Mouse (Mus musculus) brown adipose tissue, adult 24 weeks (tissue): ENCODE results near the gene Cenph. TPM values are rescaled to one million over a fixed set of nuclear protein-coding genes. Genes with fewer than 3 reads are reported as not detected.
A peak's percentile ranks its signal among the peaks of the same experiment; 100 is the strongest.
"Not testable (repeated sequence)": the region's sequence is repeated elsewhere in the genome, so short reads cannot be mapped to it uniquely, and the experiment has no call there.

Experiments used
- H3K27ac ChIP-seq: fragments of 200-500 bp; replicated peaks from 2 replicates; pipeline ENCODE4 v1.5.1; 2012; ENCODE audit warnings: low read depth, mild to moderate bottlenecking, low read length
- H3K4me1 ChIP-seq: fragments of 200-500 bp; 2 replicates; pipeline ENCODE4 v1.6.1; 2012; ENCODE audit warnings: low read length, mixed read lengths; ENCODE audit not compliant: control insufficient read depth, insufficient read depth, insufficient read length
- H3K4me3 ChIP-seq: fragments of 200-500 bp; 2 replicates; pipeline ENCODE4 v1.5.1; 2012; ENCODE audit warnings: low read depth, mild to moderate bottlenecking, low read length, moderate library complexity; ENCODE audit not compliant: insufficient read depth
- polyA plus RNA-seq: library from polyadenylated mRNA; stranded (reverse); fragments of >200 nt; gene quantifications from 2 replicates; pipeline ENCODE4 v1.2.4, GENCODE M21; 2012; ENCODE audit not compliant: missing spikeins, insufficient read depth, insufficient read length

The Cenph gene
- polyA plus RNA-seq, 1 experiment, result not detected

- H3K4me1 ChIP-seq, result no peaks in the 10 kb centered on the region; the same call in 1 of the 2 replicates
- no peak overlapping the region for H3K4me3 ChIP-seq
- H3K27ac ChIP-seq, result no peak overlapping the region
Measured at GRCm38 (mm10) chr13:100774704-100775103, 995 bp downstream of the Cenph start.

- H3K4me3 ChIP-seq, result no peak overlapping the region
- H3K27ac ChIP-seq, result no peak overlapping the region
- H3K4me1 ChIP-seq, result no peaks in the 10 kb centered on the region
Measured at GRCm38 (mm10) chr13:100755329-100755728, 20.4 kb downstream of the Cenph start.

- H3K4me3 ChIP-seq, result no peak overlapping the region
Measured at GRCm38 (mm10) chr13:100754186-100754585, 21.5 kb downstream of the Cenph start.

GRCm38 (mm10) chr13:100753011-100753410 lies 22.7 kb downstream of the Cenph start:
- H3K4me3 ChIP-seq, result no peak overlapping the region
- H3K27ac ChIP-seq, result no peak overlapping the region
- H3K4me1 ChIP-seq, result no peaks in the 10 kb centered on the region

More at GRCm38 (mm10) chr13:100754186-100754585, 21.5 kb downstream of the Cenph start:
- Histone ChIP-seq H3K4me1 (no peaks in the 10 kb centered on the region), H3K27ac (no peak overlapping the region)

- Histone ChIP-seq H3K4me3 (no peak overlapping the region), H3K27ac (no peak overlapping the region), H3K4me1 (no peaks in the 10 kb centered on the region)
Measured at GRCm38 (mm10) chr13:100752529-100752928, 23.2 kb downstream of the Cenph start.

GRCm38 (mm10) chr13:100751402-100751801 lies 24.3 kb downstream of the Cenph start:
- Histone ChIP-seq H3K4me3 (no peak overlapping the region), H3K4me1 (no peaks in the 10 kb centered on the region), H3K27ac (no peak overlapping the region)

GRCm38 (mm10) chr13:100750799-100751198 lies 24.9 kb downstream of the Cenph start:
- H3K4me1 ChIP-seq, result no peaks in the 10 kb centered on the region
- H3K4me3 ChIP-seq, result no peak overlapping the region
- no peak overlapping the region; the same call in 1 of the 2 replicates for H3K27ac ChIP-seq

GRCm38 (mm10) chr13:100748638-100749037 lies 27.1 kb downstream of the Cenph start:
- H3K27ac ChIP-seq, result peak overlapping the region; percentile 84
- H3K4me1 ChIP-seq, result peaks cover 4% of the 10 kb centered on the region; the same call in 1 of the 2 replicates
- H3K4me3 ChIP-seq, result no peak overlapping the region

GRCm38 (mm10) chr13:100746090-100746489 lies 29.6 kb downstream of the Cenph start:
- Histone ChIP-seq H3K4me3 (no peak overlapping the region), H3K4me1 (peaks cover 4% of the 10 kb centered on the region; the same call in 1 of the 2 replicates), H3K27ac (no peak overlapping the region)

- peak within 1 kb of the TSS; percentile 94 for H3K4me3 ChIP-seq
- peaks cover 4% of the 10 kb centered on the region; the same call in 1 of the 2 replicates for H3K4me1 ChIP-seq
Measured at GRCm38 (mm10) chr13:100744036-100744744, 31.5 kb downstream of the Cenph start, which contains the start of gene Mrps36. Gene Mrps36, minus strand, starts transcription at chr13:100744659.

GRCm38 (mm10) chr13:100743346-100744035 lies 32.2 kb downstream of the Cenph start:
- Histone ChIP-seq H3K4me3 (peak overlapping the region; percentile 94), H3K4me1 (peaks cover 4% of the 10 kb centered on the region; the same call in 1 of the 2 replicates), H3K27ac (peak overlapping the region; percentile 73)

More at GRCm38 (mm10) chr13:100744036-100744744, 31.5 kb downstream of the Cenph start, which contains the start of gene Mrps36:
- peak within 1 kb of the TSS; percentile 89 for H3K27ac ChIP-seq

GRCm38 (mm10) chr13:100742831-100743230 lies 32.9 kb downstream of the Cenph start:
- Histone ChIP-seq H3K4me3 (peak overlapping the region; percentile 52), H3K27ac (peak overlapping the region; percentile 38), H3K4me1 (peaks cover 4% of the 10 kb centered on the region; the same call in 1 of the 2 replicates)

GRCm38 (mm10) chr13:100732756-100733155 lies 42.9 kb downstream of the Cenph start:
- H3K4me3 ChIP-seq, result no peak overlapping the region
- H3K27ac ChIP-seq, result no peak overlapping the region
- H3K4me1 ChIP-seq, result peaks cover 7% of the 10 kb centered on the region

GRCm38 (mm10) chr13:100731462-100732046 lies 44.1 kb downstream of the Cenph start:
- not testable (repeated sequence) for H3K4me3 ChIP-seq, H3K4me1 ChIP-seq, H3K27ac ChIP-seq

GRCm38 (mm10) chr13:100730861-100731176 lies 44.9 kb downstream of the Cenph start, which contains the start of gene Cdk7:
Gene Cdk7, minus strand, starts transcription at chr13:100730939.
- peak within 1 kb of the TSS; percentile 78 for H3K4me3 ChIP-seq
- H3K27ac ChIP-seq, result peak within 1 kb of the TSS; percentile 78
- peaks cover 7% of the 10 kb centered on the region for H3K4me1 ChIP-seq
